Mouse (Mus musculus): ENCODE results near the gene Mthfr. TPM values are rescaled to one million over a fixed set of nuclear protein-coding genes. Genes with fewer than 3 reads are reported as not detected.

Mthfr gene
- 10 to 100 TPM; 29.0 to 54.7 TPM for total RNA-seq (2021)
- long read RNA-seq, experiment 1, partial matches to known transcripts: 1 of 10 reads
- long read RNA-seq, experiment 1, other reads (novel, unspliced or antisense): 9 of 10 reads
- long read RNA-seq, experiment 2, partial matches to known transcripts: 5 of 7 reads
- long read RNA-seq, experiment 2, other reads (novel, unspliced or antisense): 2 of 7 reads

DNA sequence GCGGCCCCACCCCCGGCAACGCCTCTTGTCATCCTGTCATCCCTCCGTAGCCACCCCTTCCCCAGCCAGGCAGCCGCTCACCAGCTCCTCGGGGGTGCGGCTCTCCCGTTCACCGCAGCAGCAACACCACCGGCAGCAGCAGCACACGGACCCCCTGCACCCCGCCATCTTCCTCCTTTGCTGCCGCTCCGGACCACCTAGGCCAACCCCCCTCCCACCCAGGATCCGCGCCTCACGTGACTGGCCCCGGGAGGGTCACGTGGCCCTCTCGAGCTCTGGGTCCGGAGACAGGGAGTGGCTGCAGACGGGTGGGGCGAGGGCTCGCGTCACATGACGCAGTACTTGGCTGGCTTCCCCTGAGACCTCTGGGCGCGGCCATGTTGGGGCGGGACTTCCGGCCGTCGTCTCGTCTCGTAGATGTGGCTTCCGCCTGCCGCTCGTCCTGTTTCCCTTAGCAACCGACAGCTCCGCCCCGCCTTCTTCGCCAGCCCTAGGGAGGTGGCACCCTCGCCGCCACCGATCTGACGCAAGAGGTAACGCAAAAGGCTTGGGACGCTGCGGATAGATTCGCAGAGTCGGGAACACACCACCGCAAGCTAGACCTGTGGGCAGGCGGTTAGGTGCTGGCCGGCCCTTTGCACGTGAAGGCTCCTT, at the start of gene Mthfr, which contains the start of gene Clcn6:
Gene Mthfr, plus strand, starts transcription at position 478 of the 654 bp plus-strand sequence.
Gene Clcn6, minus strand, starts transcription at position 222 of the 654 bp plus-strand sequence.
- DNase-seq: peak; percentile 99 to 100

- no peak for DNase-seq
These were observed 45.2 kb upstream of the Mthfr start for GRCm38 (mm10) chr4:147993571-147994095.

DNA sequence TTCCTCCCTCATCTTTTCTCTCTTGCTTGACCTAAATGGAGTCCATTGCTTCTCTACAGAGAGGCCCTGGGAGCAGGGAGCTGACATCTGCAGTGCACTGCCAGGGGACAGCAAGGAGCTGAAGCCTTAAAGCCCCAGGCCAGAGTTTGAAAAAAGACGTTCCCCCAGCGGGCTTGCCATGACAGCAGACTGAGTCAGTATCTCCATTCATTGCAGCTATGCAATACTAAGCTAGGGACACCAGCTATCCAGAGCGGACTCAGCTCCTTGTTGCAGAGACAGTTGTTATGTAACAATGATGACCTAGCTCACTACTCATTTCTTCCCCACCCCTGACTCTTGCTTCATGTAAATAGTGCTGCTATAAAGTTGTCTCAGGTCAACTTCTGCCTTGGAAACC, 43.6 kb upstream of the Mthfr start:
- peak in 1 of 2 experiments; percentile 23 for DNase-seq

DNA sequence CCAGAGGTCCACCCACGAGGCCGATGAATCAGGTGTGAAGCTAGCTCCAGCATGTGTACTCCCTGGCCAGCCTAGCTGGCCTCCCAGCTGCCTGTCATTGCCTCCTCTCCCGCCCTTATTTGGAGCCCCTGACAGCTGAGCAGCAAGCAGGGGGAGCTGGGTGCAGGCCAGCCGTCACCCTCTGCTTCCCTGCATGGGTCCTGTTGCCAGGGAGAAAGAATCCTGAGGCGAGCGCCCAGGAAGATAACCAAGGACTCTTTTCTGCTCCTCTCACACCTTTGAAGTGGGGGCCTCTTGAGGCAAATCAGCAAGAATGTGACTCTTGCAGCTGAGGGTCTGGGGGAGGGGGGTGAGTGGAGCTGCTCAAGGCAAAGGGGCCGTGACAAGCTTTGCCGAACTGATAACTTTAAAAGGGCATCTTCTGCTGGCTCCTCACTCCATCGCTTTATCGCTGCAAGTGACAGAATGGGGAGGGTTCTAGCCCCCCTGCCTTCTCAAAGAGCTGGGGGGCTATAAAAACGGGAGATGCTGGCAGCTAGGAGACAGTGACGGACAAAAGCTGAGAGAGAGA, 38.6 kb upstream of the Mthfr start, which contains the start of gene Nppa:
Gene Nppa, plus strand, starts transcription at position 521 of the 571 bp plus-strand sequence.
- no peak for DNase-seq

GRCm38 (mm10) chr4:148001013-148001789, 37.7 kb upstream of the Mthfr start:
- no peak for DNase-seq

GRCm38 (mm10) chr4:148001866-148002265, 37.0 kb upstream of the Mthfr start:
- no peak for DNase-seq

GRCm38 (mm10) chr4:148004361-148004760, 34.5 kb upstream of the Mthfr start:
- peak; percentile 71 to 78 for DNase-seq

DNA sequence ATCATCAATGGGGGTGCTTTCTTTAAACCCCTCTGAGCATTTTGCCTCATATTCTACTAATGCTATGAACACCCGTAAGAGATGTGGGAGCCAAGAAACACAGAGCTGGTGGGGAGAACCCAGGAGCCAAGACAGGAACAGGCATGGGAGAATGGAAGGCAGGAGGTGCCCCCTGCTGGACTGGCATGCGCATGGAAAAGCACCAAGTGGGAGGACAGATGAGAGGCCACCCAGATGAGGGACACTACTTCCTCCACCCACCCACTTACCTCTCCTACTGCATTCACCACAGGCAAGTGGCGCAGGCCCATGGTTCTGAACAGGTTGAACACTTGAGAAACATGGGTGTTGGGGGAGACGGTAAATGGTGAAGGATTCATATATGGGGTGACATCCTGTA, 30.5 kb upstream of the Mthfr start:
- peak; percentile 74 to 83 for DNase-seq

DNA sequence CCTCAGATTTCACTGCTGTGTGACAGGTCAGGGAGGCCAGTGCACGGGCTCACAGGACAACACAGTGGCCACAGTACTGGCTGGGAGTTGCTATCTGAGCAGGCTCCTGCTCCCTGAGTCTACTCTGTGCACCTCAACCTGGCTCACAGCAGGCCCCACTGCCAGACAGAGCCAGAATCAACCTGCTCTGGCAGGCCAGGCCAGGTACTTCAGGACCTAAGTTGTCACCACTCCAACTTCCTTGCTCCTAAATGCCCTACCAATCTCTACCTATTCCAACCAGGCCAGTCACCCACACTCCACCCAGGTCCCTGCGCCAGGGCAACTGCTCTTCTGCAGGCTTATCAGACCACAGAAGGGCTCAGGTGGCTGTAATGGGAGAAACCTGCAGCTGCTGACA, 29.2 kb upstream of the Mthfr start:
- no peak for DNase-seq

GRCm38 (mm10) chr4:148011332-148011731, 27.5 kb upstream of the Mthfr start:
- no peak for DNase-seq

- DNase-seq: no peak
These were observed 26.7 kb upstream of the Mthfr start for GRCm38 (mm10) chr4:148012216-148012615.

DNA sequence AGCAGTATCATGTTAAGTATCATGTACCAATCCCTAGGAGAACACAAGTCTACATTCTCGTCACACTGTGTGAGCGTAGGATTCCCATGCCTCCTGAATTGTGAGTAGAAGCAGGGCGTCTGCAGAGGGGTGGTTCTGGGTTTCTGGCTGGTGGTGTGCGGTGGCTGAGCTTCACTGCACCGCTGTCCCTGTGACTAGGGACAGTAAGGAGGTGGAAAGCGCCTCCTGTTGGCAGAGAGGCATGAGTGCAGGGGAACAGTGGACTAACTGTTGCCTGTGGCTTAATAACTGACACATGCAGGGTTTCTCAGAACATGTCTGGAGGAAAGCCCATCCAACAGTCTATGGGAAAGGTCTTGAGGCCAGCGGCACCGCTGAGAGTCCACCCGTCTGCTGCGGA, 23.5 kb upstream of the Mthfr start:
- DNase-seq: no peak

- DNase-seq: no peak
These were observed 21.9 kb upstream of the Mthfr start for GRCm38 (mm10) chr4:148016981-148017380.

DNA sequence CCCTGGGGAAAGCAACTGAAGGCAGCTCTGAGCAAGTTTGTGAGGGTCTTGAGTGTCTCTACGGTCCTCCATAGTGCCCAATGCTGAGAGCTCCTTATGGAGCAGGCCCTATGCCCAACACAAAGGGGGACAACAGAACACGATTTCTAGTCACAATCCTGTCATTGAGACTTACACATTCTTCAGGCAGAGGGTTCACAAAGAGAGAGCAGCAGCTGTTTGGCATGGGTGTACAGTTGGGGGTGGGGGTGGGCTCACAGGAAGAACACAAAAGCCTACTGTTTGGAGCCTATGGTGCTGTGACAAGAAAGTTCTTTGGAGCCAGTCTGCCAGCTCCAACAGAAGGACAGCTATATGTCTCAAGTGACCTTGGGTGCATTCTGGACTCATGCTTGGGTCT, 20.5 kb upstream of the Mthfr start:
- no peak for DNase-seq

DNA sequence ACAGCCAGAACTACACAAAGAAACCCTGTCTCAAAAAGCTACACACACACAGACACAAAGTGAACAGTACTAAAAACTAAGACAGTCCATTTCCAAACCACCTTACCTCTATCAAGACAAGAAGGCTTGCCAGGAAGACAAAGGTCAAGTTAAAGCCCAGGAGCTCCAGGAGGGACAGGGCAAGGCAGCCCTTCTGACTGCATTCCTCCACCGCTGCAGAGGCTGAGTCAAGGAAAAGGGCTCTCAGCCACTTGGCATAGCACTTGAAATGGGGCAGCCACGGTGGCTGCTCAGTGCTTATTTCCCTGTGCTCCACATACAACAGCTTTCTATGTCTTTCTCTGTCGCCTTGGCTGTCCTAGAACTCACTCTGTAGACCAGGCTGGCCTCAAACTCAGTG, 14.9 kb upstream of the Mthfr start:
- DNase-seq: no peak

GRCm38 (mm10) chr4:148029297-148029696, 9.6 kb upstream of the Mthfr start:
- DNase-seq: no peak

DNA sequence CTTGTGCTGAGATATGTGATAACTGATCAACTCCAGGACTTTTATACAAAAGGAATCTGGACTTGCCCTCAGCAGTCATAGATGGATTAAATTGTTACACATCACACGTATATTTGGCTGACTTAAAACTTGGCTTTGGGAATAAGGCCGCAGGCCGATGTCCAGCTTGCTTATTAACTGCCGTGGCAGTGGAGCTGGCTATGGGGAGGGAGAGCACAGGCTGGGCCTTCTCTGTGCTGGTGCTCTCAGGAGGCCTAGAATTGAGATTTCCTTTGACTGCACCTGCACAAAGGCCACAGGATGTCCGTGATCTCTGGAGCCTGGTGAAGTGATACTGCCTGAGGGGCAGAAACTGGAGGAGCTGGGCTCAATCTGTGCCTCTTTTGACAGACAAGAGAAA, 8.4 kb upstream of the Mthfr start:
- DNase-seq: no peak

DNA sequence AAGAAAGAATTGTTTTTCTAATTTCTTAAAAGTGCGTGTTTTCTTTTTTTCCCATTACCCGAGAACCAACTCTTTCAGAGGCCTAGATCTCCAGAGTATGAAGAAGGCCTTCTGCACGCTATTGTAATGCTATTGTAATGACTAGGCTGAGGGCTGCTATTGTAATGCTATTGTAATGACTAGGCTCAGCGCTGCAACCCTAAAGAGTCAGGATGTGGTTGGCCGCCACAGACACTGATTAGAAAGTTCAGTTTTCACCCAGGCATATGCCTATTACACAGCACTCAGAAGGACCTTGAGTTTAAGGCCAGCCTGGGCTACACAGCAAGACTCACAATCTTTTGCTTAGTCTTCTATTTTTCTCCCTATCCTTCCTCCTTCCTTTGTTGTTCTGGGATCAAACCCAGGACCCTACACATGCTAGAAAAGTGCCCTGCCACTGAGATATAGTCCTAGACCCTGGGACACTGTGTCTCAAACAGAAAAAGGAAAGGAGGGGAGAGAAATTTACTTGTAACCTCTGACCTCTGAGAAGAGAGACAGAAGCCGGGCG, 4.9 kb upstream of the Mthfr start:
- DNase-seq: no peak

DNA sequence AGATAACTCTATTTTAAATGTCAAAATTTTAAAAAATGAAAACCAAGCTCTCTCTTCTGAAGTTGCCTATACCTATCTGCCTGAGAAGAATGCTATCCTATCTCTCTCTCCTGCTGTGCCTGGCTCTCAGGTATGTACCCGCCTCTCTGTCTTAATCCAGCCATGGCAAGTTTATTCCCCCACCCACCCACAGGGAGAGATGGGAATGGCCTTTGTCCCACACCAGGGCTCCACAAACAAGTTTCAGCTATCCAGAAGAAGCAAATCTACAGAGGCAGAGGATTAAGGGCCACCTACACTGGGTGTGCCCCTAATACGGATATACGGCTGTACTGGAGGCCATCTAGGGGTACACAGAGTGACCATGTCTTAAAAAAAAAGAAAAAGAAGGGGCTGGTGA, 3.4 kb upstream of the Mthfr start:
- DNase-seq: no peak

- DNase-seq: no peak
These were observed 738 bp upstream of the Mthfr start for GRCm38 (mm10) chr4:148038079-148038599.

GRCm38 (mm10) chr4:148039254-148040028, 564 bp downstream of the Mthfr start:
- peak in 1 of 2 experiments; percentile 71 for DNase-seq
